Mouse (Mus musculus): ENCODE results near the gene Pfkm. TPM values are rescaled to one million over a fixed set of nuclear protein-coding genes. Genes with fewer than 3 reads are reported as not detected.

Gene Pfkm
- polyA plus RNA-seq, 1 experiment from 2014 or later = 102 TPM

DNA sequence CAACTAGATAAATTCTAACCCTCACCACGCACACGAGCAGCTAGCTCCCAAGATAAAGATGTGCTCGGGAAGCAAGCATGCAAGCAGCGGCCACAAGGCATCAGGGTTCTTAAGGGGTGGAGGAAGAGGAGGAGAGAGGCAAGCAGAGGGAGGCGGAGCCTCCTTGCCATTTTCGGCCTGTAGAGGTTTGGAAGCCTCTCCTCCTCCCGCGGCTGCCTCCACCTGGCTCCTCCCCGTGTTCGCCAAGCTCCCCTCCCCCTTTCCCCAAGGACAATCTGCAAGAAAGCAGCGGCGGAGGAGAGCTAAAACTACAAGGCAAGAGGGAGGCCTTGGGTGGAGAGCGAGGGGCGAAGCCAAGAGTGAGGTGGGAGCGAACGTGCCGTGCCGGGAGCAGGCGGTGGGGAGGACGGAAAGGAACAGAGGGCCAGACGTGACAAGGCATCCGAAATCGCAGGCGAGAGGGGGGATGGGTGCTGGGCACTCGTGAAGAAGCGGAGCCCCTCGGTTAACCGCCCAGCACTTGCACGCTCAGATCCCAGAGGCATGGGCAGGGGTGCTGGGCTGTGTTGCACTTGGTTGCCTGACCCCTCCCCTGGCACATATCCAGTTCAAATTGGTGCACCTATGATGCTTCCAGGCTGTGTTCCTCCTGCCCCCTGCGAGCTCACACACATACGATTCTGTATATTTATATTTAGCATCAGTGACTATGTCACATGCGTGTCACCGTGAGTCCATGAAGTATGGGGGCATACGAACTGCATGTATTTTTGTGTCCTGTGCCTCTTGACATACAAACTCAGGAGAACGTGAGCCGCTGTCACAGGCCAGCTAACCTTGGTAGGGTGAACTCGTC lies 16.1 kb downstream of the Pfkm start:
- peak overlapping the region; percentile 71 for H3K4me3 ChIP-seq (ENCODE audit: low read depth, low read length)
- H3K4me1 ChIP-seq (ENCODE audit: control insufficient read depth, insufficient read depth, low read length) = peaks cover 19% of the 10 kb centered on the region
- ATAC-seq = peak; percentile 96
- H3K9me3 ChIP-seq (replicated peaks; ENCODE audit: control insufficient read depth, low read length, poor library complexity, severe bottlenecking) = no peaks in the 10 kb centered on the region
- H3K27me3 ChIP-seq (ENCODE audit: control insufficient read depth, insufficient read depth, low read depth, low read length) = no peaks in the 10 kb centered on the region
- WGBS = 2% methylated on average over 36 of the region's 37 CpGs
- H3K9ac ChIP-seq (ENCODE audit: low read depth, low read length) = peak overlapping the region; percentile 91
- no peaks in the 10 kb centered on the region for H3K36me3 ChIP-seq (ENCODE audit: control insufficient read depth, insufficient read depth, low read length)
- H3K27ac ChIP-seq (ENCODE audit: low read length) = peak overlapping the region; percentile 89
- H3K4me2 ChIP-seq (ENCODE audit: low read length) = peak overlapping the region; percentile 64

- no peaks in the 10 kb centered on the region for H3K27me3 ChIP-seq (ENCODE audit: control insufficient read depth, insufficient read depth, low read depth, low read length)
- 84% methylated on average over 5 of the region's 5 CpGs for WGBS
- H3K4me1 ChIP-seq (ENCODE audit: control insufficient read depth, insufficient read depth, low read length) = peaks cover 19% of the 10 kb centered on the region
- no peak for ATAC-seq
- no peak overlapping the region for H3K4me3 ChIP-seq (ENCODE audit: low read depth, low read length)
- H3K36me3 ChIP-seq (ENCODE audit: control insufficient read depth, insufficient read depth, low read length) = no peaks in the 10 kb centered on the region
- H3K9me3 ChIP-seq (replicated peaks; ENCODE audit: control insufficient read depth, low read length, poor library complexity, severe bottlenecking) = no peaks in the 10 kb centered on the region
- no peak overlapping the region for H3K4me2 ChIP-seq (ENCODE audit: low read length)
- no peak overlapping the region for H3K27ac ChIP-seq (ENCODE audit: low read length)
- no peak overlapping the region for H3K9ac ChIP-seq (ENCODE audit: low read depth, low read length)
Observed at GRCm38 (mm10) chr15:98111791-98112190, 19.4 kb downstream of the Pfkm start.

GRCm38 (mm10) chr15:98114098-98114851 lies 21.9 kb downstream of the Pfkm start:
- Histone ChIP-seq H3K27me3 (ENCODE audit: control insufficient read depth, insufficient read depth, low read depth, low read length) (no peaks in the 10 kb centered on the region), H3K36me3 (ENCODE audit: control insufficient read depth, insufficient read depth, low read length) (0 out of 2 replicates have a peak, but pooled peaks cover 5% of the 10 kb centered on the region), H3K4me3 (ENCODE audit: low read depth, low read length) (no peak overlapping the region), H3K4me2 (ENCODE audit: low read length) (no peak overlapping the region), H3K27ac (ENCODE audit: low read length) (no peak overlapping the region), H3K4me1 (ENCODE audit: control insufficient read depth, insufficient read depth, low read length) (peaks cover 10% of the 10 kb centered on the region), H3K9me3 (replicated peaks; ENCODE audit: control insufficient read depth, low read length, poor library complexity, severe bottlenecking) (no peaks in the 10 kb centered on the region), H3K9ac (ENCODE audit: low read depth, low read length) (no peak overlapping the region)
- 85% methylated on average over 10 of the region's 10 CpGs for WGBS
- no peak for ATAC-seq

- H3K36me3 ChIP-seq (ENCODE audit: control insufficient read depth, insufficient read depth, low read length) = 0 out of 2 replicates have a peak, but pooled peaks cover 9% of the 10 kb centered on the region
- 89% methylated on average over 10 of the region's 10 CpGs for WGBS
- H3K27me3 ChIP-seq (ENCODE audit: control insufficient read depth, insufficient read depth, low read depth, low read length) = no peaks in the 10 kb centered on the region
Observed at GRCm38 (mm10) chr15:98114852-98115778, 22.7 kb downstream of the Pfkm start.

DNA sequence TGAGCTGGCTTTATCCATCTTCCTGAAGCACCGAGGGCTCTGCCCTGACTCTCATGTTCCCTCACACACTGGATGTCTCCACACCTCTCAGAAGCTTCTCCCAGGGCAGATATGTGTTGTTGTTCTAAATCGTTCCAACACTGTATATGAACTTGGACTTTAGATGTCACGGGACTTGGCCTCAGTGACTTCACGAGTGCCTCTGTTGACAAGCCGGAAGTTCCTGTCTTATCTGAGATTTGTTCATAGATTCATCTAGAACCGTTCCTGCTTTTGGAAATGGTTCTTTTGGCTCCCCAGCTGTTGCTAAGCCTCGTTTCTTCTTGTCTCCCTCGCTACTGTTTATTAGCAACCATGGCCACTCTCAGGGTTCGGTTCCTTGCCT lies 23.4 kb downstream of the Pfkm start:
- H3K4me2 ChIP-seq (ENCODE audit: low read length) = no peak overlapping the region
- H3K27me3 ChIP-seq (ENCODE audit: control insufficient read depth, insufficient read depth, low read depth, low read length) = no peaks in the 10 kb centered on the region
- H3K4me1 ChIP-seq (ENCODE audit: control insufficient read depth, insufficient read depth, low read length) = no peaks in the 10 kb centered on the region; the same call in 1 of the 2 replicates
- WGBS = 93% methylated on average over 9 of the region's 9 CpGs
- H3K27ac ChIP-seq (ENCODE audit: low read length) = no peak overlapping the region
- H3K9me3 ChIP-seq (replicated peaks; ENCODE audit: control insufficient read depth, low read length, poor library complexity, severe bottlenecking) = no peaks in the 10 kb centered on the region
- H3K4me3 ChIP-seq (ENCODE audit: low read depth, low read length) = no peak overlapping the region
- no peak overlapping the region for H3K9ac ChIP-seq (ENCODE audit: low read depth, low read length)
- ATAC-seq = no peak
- H3K36me3 ChIP-seq (ENCODE audit: control insufficient read depth, insufficient read depth, low read length) = peaks cover 13% of the 10 kb centered on the region

More at GRCm38 (mm10) chr15:98114852-98115778, 22.7 kb downstream of the Pfkm start:
- Histone ChIP-seq H3K4me3 (ENCODE audit: low read depth, low read length) (no peak overlapping the region), H3K4me2 (ENCODE audit: low read length) (no peak overlapping the region), H3K9ac (ENCODE audit: low read depth, low read length) (no peak overlapping the region), H3K9me3 (replicated peaks; ENCODE audit: control insufficient read depth, low read length, poor library complexity, severe bottlenecking) (no peaks in the 10 kb centered on the region), H3K4me1 (ENCODE audit: control insufficient read depth, insufficient read depth, low read length) (peaks cover 4% of the 10 kb centered on the region), H3K27ac (ENCODE audit: low read length) (no peak overlapping the region)
- ATAC-seq = no peak

GRCm38 (mm10) chr15:98116287-98116686 lies 23.9 kb downstream of the Pfkm start:
- no peak for ATAC-seq
- Histone ChIP-seq H3K9me3 (replicated peaks; ENCODE audit: control insufficient read depth, low read length, poor library complexity, severe bottlenecking) (no peaks in the 10 kb centered on the region), H3K27me3 (ENCODE audit: control insufficient read depth, insufficient read depth, low read depth, low read length) (no peaks in the 10 kb centered on the region), H3K9ac (ENCODE audit: low read depth, low read length) (no peak overlapping the region), H3K27ac (ENCODE audit: low read length) (no peak overlapping the region), H3K4me1 (ENCODE audit: control insufficient read depth, insufficient read depth, low read length) (no peaks in the 10 kb centered on the region; the same call in 1 of the 2 replicates), H3K4me2 (ENCODE audit: low read length) (no peak overlapping the region), H3K4me3 (ENCODE audit: low read depth, low read length) (no peak overlapping the region), H3K36me3 (ENCODE audit: control insufficient read depth, insufficient read depth, low read length) (peaks cover 18% of the 10 kb centered on the region)
- 71% methylated on average over 5 of the region's 5 CpGs for WGBS

DNA sequence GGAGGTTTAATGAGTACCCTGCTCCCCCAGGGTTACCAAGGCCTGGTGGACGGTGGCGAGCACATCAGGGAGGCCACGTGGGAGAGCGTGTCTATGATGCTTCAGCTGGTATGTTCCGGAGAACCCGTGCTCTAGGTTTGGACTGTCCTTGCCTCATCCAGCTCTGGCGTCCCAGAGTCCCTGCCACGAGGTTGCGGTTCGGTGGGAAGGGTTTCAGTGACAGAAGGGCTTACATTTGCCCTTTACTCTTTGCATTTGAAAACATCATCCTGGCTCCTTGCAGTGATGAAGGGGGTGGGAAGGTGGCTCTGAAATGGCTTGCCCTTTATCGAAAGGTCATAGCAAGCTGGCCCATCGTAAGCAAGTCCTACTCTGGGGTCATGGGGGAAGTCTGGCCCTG lies 27.0 kb downstream of the Pfkm start:
- H3K27me3 ChIP-seq (ENCODE audit: control insufficient read depth, insufficient read depth, low read depth, low read length) = no peaks in the 10 kb centered on the region
- H3K9me3 ChIP-seq (replicated peaks; ENCODE audit: control insufficient read depth, low read length, poor library complexity, severe bottlenecking) = no peaks in the 10 kb centered on the region
- WGBS = 90% methylated on average over 12 of the region's 12 CpGs
- peaks cover 37% of the 10 kb centered on the region for H3K36me3 ChIP-seq (ENCODE audit: control insufficient read depth, insufficient read depth, low read length)
- H3K9ac ChIP-seq (ENCODE audit: low read depth, low read length) = no peak overlapping the region
- no peak overlapping the region for H3K27ac ChIP-seq (ENCODE audit: low read length)
- no peak overlapping the region for H3K4me2 ChIP-seq (ENCODE audit: low read length)
- ATAC-seq = no peak
- no peaks in the 10 kb centered on the region for H3K4me1 ChIP-seq (ENCODE audit: control insufficient read depth, insufficient read depth, low read length)
- no peak overlapping the region for H3K4me3 ChIP-seq (ENCODE audit: low read depth, low read length)

- Histone ChIP-seq H3K4me1 (ENCODE audit: control insufficient read depth, insufficient read depth, low read length) (no peaks in the 10 kb centered on the region), H3K4me3 (ENCODE audit: low read depth, low read length) (no peak overlapping the region), H3K9me3 (replicated peaks; ENCODE audit: control insufficient read depth, low read length, poor library complexity, severe bottlenecking) (no peaks in the 10 kb centered on the region), H3K4me2 (ENCODE audit: low read length) (no peak overlapping the region), H3K36me3 (ENCODE audit: control insufficient read depth, insufficient read depth, low read length) (peaks cover 44% of the 10 kb centered on the region), H3K27me3 (ENCODE audit: control insufficient read depth, insufficient read depth, low read depth, low read length) (no peaks in the 10 kb centered on the region), H3K27ac (ENCODE audit: low read length) (no peak overlapping the region), H3K9ac (ENCODE audit: low read depth, low read length) (no peak overlapping the region)
- no peak for ATAC-seq
- 94% methylated on average over 20 of the region's 20 CpGs for WGBS
Observed at GRCm38 (mm10) chr15:98120831-98121230, 28.4 kb downstream of the Pfkm start.

All from midbrain, embryonic 16.5 days (tissue).